Mouse (Mus musculus) layer of hippocampus, adult 11-12 months (tissue): ENCODE results near the gene Tmem183a.

Experiments used
- DNase-seq: peaks from one replicate; pipeline ENCODE4 v3.0.0; 2022; ENCODE audit warnings: low spot score

The Tmem183a gene

DNA sequence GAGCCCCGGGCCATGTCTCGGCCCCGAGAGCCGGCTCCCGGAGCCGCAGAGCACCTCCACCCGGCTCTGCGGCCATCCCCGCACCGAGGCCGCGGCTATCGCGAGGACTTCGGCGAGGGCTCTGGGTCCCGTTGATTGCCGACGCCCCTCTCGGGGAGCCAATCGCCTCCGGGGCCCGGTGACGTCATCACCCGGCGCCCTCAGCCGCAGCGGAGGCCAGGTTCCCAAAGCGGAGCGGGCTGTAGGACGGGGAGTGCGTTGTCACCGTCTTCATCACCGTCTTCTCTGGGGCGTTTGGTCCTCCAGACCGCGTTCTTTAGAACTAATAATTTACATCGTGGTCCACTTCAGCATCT is at the start of gene Tmem183a:
Tmem183a (minus strand) TSS at position 123 of the 356 bp plus-strand sequence.
- DNase-seq: peak; percentile 95

DNA sequence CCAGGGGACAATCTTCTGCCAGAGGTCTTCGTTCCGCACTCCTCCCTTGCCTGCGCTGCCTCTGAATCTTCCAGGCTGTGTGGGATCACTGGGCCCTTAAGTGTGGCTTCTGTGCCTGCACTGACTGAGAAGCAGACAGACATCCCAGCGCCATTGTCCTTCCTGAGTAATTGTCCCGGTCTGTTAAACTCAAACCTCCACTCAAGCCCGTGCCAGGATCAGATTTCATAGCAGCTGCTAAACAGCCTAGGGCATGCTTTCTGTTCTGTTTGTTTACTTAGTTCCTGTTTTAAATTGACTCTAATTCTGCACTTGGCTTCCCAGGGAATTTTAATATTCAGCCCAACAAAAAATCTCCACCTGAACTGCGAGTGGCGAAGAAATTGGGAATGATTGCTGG is 46.3 kb upstream of the Tmem183a start:
- no peak for DNase-seq

DNA sequence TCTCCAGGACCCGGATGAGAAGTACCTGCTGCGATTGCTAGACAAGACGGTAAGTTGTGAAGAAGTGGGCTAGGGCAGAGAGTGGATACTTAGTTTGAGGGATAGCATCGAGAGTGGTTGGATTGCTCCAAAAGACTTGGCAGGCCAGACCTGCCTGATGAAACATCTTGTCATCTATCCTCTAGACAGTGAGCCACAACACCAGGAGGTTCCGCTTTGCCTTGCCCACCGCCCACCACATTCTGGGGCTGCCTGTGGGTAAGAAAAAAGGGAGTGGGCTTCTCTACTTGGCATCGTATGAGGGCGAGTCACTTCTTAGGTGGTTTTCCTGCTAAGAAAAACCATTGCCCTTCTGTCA is 44.6 kb upstream of the Tmem183a start:
- DNase-seq: no peak

DNA sequence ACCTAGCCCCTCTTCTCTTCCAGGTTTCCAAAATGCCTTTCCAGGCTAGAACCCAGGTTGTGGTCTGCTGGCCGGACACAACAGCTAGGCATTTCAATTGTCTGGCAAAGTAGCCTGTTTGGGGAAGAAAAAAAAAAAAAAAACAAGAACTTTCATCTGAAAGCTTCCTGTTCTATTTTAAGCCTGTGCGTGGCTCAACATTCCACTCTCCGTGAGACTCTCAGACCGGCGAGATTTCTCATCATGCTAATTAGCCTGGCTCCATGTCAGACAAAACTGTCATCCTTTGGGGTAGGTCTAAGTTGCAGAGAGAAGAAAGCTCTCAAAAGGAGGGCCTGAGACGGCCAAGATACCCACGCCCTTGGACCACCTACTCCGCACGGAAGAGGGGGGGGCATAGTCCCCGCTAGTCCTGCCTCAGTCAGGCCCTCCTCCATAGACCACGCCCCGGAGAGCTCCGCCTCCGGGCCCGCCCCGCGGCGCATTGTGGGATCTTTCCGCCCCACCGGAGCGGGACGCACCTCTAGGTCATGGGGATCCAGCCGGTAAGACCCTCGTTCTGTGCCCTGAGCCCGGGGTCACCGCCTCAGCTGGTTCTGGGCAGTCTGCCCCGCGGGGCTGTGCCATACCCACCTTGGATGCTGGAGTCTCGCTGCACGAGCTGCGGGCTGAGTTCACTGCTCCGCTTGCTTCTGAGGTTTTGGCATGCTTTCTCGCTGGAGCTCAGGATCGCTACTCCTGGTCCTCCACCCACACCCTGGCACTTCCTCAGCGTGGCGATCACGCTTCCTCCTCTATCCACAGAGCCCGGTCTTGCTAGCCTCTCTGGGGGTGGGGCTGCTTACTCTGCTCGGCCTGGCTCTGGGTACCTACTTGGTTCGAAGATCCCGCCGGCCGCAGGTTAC is 44.0 kb upstream of the Tmem183a start, which contains the start of gene Cyb5r1:
Cyb5r1 (plus strand) TSS at position 51 of the 905 bp plus-strand sequence.
- DNase-seq: peak; percentile 57

DNA sequence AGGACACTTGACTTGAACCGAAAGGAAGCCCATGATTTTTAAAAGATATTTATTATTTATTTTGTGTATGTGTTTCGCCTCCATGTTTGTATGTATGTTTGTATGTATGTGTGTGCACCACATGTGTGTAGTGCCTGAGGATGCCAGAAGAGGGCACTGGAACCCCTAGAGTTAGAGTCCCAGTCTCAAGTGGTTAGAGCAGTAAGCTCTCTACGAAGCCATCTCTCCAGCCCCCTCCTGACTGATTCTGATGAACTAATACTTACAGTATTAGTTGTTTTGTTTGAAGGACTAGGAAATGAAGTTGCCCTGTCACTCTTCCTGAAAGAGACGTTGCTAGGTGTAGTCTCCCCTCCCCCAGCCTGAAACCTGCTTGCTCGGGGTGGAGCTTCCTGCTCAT is 38.0 kb upstream of the Tmem183a start:
- no peak for DNase-seq

DNA sequence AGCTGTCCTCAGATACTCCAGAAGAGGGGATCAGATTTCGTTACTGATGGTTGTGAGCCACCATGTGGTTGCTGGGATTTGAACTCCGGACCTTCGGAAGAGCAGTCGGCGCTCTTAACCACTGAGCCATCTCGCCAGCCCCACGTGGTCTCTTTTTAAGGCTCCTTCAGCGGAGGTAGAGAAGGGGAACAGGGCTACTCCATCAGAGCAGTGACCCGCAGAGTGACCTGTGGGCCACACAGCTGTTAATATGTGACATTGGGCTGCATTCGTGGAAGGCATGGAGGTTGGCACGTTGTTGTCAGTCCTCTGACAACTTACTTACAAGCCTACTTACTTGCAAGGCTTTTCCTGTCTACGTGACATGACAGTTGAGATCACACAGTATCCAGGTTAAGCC is 36.4 kb upstream of the Tmem183a start:
- DNase-seq: no peak

DNA sequence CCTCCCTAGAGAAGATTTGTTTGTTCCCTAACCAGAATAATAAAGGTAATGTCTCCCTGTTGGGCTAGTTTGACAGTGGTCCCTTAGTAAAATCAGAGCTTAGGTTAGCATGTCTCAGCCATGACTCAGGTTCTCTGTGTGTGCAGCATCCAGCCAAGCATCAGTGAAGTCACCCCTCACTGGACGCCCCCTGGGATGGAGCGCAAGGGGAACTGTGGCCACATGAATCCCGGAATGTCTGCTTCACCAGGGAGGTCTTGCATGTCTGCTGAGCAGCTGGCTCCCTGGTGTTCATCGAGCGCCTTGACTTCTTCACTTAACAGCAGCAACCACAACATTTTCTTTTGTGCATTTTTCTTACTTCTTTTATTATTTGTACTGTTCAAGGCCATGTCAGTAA is 32.0 kb upstream of the Tmem183a start:
- DNase-seq: no peak

DNA sequence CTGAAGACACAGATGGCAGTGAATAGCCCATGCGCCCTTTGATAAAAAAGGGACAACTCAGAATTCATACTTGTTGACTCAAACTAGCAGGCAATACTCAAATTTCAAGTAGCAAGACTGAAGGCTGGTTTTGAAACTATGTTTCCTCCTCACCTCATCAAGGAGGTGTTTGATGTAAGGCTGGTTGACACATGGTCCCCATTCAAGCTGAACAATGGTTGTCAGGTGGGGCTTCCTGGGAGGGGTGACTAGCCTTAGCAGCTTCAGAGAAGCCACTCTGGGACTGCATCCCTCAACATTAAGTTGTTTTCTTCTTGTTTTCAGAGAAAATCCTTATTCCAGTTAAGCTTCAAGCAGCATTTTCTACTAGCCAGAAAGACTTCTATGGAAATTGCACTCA is 23.9 kb upstream of the Tmem183a start, which contains the start of gene 4933406M09Rik:
4933406M09Rik (plus strand) TSS at position 275 of the 400 bp plus-strand sequence.
- no peak for DNase-seq

DNA sequence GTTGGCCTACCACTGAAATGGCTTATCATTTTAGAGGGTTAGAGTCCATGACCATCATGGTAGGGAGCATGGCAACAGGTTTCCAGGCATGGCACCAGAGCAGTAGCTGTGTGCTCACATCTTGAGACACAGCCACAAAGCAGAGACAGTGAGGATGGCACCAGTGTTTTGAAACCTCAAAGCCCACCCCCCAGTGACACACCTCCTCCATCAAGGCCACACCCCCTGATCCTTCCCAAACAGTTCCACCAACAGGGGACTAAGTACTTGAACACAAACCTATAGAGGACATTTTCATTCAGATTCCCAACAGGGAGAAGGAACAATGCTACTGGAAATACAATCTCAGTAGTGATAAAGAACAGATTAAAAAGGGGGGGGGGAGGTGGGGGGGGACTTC is 23.4 kb upstream of the Tmem183a start:
- DNase-seq: no peak

DNA sequence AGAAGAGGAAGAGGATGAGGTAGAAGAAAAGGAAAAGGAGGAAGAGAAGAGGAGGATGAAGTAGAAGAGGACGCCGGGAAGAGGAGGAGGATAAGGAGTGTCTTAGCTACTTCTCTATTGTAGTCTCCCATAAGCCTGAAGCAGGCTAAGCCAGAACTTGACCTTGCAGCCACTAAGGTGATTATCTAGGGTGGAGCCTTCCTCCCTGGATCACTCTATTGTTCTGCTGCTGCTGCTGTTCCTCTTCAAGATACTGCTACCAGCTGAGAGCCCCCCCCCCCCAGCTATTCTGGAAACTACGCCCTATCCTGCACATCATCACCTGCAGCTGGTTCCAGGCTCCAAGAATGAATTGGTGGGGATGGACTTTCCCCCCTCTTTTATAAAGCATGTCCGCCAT is 22.8 kb upstream of the Tmem183a start:
- no peak for DNase-seq

DNA sequence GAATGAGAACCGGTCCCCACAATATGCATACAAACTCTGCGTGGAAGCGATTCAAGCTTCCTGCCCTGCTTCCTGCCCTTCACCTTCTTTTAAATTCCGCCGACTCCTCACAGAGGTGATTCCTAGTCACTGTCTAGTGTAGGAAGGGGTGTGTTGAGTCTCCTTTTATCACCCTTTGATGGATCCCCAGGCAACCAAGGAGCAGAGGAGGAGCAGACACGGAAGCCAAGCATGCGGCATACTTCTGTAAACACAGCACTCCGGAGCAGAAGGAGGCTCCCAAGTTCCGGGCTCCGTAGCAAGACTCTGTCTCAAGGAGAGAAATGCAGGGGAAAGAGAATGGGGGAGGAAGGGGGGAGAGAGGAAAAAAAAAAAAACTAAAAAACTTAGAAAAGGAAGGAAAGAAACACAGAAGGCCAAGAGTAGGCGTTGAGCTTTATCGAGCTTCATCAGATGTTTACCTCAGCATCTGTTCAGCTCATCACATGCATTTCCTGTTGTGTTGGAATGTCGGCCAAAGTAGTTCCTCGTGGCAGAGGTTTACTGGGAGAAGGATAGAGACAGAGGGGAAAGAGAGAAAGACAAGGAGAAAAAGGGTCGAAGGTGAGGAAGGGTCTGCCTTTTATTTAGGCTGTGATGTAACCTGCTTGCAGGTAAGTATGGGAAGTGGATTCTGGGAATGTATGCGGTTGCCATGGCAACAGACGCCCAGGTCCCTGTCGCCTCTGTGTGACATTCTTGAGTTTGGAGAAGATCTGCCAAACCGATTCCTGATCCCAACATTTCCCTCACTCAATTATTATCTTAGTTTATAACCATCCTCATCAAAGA is 20.2 kb upstream of the Tmem183a start:
- DNase-seq: no peak

DNA sequence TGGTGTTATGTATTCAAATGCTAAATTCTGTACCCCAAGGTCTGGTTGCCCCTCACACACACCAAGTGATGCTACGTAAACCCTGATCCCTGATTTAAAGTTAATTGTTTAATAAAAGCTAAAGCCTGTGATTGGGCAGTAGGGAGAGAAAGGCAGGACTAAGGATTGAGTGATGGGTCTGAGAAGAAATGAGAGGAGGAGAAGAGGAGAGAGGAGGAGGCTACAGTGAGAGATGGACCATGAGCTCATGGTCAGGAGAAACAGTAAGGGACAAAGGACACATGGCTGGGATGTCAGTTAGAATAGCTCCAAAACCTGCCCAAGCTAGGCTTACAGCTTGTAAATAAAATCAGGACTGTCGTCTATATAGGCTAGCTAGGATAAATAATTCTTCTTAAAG is 19.3 kb upstream of the Tmem183a start:
- DNase-seq: no peak

DNA sequence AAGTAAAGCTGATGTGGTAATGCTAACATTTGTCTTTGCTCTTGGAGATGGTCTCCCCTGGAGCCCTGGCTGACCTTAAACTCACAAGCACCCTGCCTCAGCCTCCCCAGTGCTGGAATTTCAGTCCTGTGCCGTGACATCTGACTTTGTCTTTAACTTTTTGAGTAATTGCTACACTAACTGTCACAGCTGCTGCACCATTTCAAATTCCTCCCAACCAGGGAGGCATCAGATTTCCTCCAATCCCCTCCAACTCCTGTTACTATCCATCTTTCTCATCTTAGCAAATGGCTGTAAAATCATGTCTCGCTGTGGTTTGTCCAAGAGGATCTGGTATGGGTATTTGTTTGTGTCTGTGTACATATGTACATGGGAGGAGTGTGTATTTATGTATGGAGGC is 12.3 kb upstream of the Tmem183a start:
- no peak for DNase-seq

DNA sequence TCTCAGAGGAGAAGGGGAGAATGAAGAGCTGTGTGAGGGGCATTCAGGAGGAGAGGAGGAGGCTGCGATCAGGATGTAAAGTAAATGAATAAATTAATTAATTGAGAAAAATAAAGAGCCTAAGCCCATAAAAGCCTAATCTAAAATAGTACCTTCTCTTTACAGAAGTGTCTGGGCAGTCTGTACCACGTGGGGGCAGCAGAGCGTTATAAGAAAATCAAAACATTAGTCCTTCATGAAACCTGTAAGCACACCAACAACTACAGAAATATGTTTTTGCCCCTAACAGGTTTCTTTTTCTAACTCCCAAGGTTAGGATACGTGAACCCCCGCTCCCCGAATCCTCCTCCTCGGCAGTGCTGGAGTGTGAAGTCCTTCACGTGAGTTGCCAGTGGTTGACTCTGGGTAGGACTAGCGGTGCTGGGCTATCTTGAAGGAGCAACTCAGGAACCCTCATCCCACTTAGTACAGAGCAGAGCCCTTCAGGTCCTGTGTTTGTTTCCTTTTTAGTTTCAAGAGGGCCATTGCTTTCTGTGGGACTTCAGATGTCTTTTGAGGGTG is 7.1 kb upstream of the Tmem183a start:
- peak; percentile 77 for DNase-seq

DNA sequence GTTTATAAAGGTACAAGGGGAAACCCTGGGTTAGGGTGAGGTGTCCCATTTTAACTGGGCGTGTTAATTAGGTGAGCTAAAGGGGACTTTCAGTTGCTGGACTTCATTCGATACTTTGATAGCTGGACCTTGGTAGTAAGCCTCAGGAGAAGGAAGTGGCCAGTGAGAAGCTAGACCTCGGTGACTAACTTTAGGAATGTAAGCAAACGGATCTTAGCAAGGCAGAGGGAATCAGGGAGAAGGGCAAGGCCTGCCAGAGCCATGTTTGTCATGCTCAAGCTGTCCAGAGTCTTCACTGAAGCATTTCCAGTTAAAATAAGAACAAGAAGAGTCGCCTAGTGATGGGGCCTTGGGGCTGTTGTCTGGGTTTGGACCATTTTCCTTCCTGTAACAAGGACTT is 3.7 kb upstream of the Tmem183a start:
- DNase-seq: no peak

DNA sequence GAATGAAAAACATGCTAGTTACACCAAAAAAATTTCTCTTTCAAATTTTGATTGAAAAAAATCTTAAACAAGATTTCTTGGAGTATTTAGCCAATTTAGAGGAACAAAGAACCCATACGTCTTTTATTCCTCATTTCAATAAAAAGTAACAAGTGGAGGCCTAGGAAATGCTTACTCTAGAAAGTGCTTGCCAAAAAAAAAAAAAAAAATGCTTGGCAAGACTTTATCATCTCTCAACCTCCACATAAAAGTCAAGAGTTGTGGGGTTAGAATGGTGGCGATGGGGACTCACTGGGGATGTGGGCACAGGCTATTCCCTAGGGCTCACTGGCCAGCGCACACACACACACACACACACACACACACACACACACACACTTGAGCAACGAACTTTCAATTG is 1.4 kb upstream of the Tmem183a start:
- no peak for DNase-seq

DNA sequence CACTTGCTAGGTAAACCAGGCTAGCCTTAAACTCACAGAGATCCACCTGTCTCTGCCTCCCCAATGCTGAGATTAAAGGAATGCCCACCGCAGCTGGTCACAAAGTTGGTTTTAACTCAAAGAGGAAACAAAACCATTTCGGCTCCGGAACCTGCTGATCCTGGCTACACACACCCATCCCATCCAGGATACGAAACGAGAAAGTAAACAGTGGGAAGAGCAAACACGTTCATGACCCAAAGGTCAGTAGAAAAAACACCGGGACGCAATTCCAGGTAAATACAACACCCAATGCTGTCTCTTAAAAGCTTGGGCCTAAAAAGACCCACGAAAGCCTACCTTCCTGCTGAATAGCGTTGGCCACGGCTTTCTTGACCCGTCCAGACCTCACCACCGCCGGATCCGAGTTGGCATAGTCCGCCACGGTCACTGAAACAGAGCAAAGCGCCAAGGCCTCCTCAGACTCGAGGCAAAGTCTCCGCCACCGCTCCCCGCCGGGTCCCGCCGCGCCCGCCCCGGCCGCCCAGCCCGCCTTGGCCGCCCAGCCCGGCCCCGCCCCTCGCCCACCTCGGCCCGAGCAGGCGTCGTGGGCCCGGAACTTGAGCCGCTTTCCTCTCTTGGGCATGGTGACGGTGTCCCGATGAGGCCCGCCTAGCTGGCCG is 453 bp downstream of the Tmem183a start:
- DNase-seq: no peak

DNA sequence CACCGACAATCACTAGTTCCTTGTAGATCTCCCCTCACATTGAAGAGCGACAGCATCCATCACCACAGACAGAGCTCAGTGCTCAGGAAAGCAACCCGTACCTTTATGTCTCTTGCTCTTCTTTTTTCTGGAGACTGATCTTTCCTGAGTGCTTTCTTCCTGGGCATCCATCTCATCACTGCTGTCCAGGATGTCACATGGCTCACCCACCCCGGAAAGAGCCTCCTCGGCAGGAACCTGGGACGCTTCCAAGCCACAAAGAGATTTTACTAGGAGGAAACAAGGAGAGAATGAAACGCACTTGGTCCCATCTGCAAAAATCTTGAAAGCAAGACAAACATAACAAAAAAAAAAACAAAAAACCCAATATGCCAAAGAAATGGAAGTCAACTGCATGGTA is 1.1 kb downstream of the Tmem183a start:
- no peak for DNase-seq

DNA sequence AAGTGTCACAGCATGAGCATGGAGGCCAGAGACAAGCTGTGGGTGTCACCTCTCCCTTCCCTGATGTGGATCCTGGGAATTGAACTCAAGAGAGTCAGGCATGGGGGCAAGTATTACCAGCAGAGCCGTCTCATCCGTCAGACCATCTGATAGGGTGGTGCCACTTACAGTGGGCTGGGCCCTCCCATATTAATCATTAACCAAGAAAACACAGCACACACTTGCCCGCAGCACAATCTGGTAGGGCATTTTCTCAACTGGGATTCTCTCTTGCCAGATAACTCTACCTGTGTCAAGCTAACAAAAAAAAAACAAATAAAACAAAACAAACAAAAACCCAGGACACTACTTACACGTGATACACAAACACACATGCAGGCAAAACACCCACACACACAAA is 4.3 kb downstream of the Tmem183a start:
- no peak for DNase-seq

DNA sequence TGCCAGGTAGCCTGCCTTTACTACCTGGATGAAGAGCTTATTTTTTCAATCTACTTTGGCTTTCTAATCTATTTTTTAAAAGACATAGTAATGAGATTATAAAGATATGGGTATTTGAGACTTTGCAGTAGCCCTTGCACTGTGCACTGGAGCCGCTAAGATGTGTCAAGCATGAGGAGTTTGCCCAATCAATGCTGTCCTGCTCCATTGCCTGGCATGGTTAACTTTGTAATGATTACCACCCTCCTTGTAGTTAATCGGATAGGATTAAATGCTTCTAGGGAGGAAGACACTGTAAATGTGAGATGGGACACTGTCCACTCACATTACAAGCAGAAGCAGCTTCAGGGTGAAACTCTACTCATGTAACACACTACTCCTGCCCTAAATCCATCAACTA is 8.5 kb downstream of the Tmem183a start:
- no peak for DNase-seq

DNA sequence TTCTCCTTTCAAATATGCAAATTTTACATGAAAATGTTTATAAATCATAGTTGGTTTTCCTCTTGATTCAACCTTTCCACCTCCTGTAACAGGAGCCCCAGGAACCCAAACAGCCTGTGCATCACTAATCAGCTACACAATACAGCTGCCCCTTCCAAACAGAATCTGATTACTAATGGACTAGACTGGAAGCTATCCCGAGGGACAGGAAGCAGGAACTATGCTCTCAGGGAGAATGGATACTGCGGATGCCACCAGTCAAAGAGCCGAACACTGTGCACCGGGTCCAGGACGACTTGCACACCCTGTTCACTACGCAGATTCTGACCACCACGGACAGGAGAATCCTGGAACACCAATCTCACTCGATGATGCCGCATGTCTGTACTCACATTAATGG is 14.0 kb downstream of the Tmem183a start:
- DNase-seq: no peak

DNA sequence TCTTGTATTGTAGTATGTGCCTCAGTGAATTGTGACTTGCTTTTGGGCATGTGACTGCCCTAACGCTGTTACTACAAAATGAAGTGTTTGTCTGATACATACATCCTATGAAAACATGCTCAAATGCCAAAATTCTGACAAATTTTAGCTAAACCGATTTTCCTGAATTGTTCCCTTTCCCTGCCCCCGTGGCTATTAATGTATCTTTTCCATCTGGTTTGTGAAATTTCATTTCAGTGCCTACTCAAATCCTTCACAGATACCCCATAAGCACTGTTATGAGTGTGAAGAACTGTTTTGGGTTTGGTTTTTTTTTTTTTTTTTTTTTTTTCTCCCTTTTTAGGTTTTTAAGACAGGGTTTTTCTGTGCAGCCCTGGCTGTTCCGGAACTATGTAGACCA is 16.7 kb downstream of the Tmem183a start:
- DNase-seq: no peak
